Mouse (Mus musculus): ENCODE measurements at regions not wholly inside any gene's neighbourhood (a gene's known extent, or its start where the extent isn't known, plus 50 kb on each side); places are given as distances from the start of the nearest gene placed in this dataset.
"Not testable (repeated sequence)": the region's sequence is repeated elsewhere in the genome, so short reads cannot be mapped to it uniquely, and the experiment has no call there.

DNA sequence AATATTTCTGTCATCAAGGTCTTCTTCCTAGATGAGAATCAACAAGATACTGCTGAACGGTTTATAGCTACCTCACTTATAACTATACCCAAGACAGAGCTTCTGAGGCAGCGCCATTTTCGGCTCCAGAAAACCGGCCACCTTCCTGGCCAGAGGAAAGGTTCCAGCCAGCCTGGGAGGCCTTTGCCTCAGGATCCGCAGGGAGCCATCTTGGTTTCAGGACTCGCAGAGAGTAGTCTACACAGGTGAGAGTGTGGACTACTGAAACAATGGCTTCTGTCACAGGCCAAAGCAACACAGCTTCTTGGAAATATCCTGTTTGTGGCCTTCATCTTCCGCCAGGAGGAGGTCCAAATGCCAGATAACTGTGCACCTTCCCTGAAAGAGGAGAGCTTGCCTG is 447.5 kb downstream of the Kcnt2 start:
- H3K4me1 ChIP-seq (replicated peaks; ENCODE audit: control insufficient read depth, insufficient read depth, low read length), result no peaks in the 10 kb centered on the region
- H3K9me3 ChIP-seq (ENCODE audit: control insufficient read depth, low read length), result no peaks in the 10 kb centered on the region
- no peak overlapping the region for H3K4me2 ChIP-seq (ENCODE audit: low read length)
- no peak overlapping the region for H3K9ac ChIP-seq (replicated peaks; ENCODE audit: low read depth, low read length)
- H3K4me3 ChIP-seq (replicated peaks; ENCODE audit: low read length), result no peak overlapping the region
- H3K27ac ChIP-seq (ENCODE audit: low read length), result no peak overlapping the region
- no peak for ATAC-seq
- H3K36me3 ChIP-seq (ENCODE audit: control insufficient read depth, insufficient read depth), result no peaks in the 10 kb centered on the region
- H3K27me3 ChIP-seq (replicated peaks; ENCODE audit: control insufficient read depth, insufficient read depth, low read length), result no peaks in the 10 kb centered on the region
- WGBS, result 93% methylated on average over 7 of the region's 7 CpGs

GRCm38 (mm10) chr1:140730189-140730588 is 484.2 kb downstream of the Kcnt2 start:
- H3K4me1 ChIP-seq (replicated peaks; ENCODE audit: control insufficient read depth, insufficient read depth, low read length), result no peaks in the 10 kb centered on the region
- H3K9me3 ChIP-seq (ENCODE audit: control insufficient read depth, low read length), result no peaks in the 10 kb centered on the region
- H3K9ac ChIP-seq (replicated peaks; ENCODE audit: low read depth, low read length), result no peak overlapping the region
- WGBS, result 96% methylated on average over 1 of the region's 1 CpGs
- H3K27ac ChIP-seq (ENCODE audit: low read length), result no peak overlapping the region
- no peak for ATAC-seq
- H3K36me3 ChIP-seq (ENCODE audit: control insufficient read depth, insufficient read depth), result no peaks in the 10 kb centered on the region
- H3K4me2 ChIP-seq (ENCODE audit: low read length), result no peak overlapping the region
- no peak overlapping the region for H3K4me3 ChIP-seq (replicated peaks; ENCODE audit: low read length)
- H3K27me3 ChIP-seq (replicated peaks; ENCODE audit: control insufficient read depth, insufficient read depth, low read length), result no peaks in the 10 kb centered on the region

- no peaks in the 10 kb centered on the region for H3K27me3 ChIP-seq (replicated peaks; ENCODE audit: control insufficient read depth, insufficient read depth, low read length)
- no peak overlapping the region for H3K27ac ChIP-seq (ENCODE audit: low read length)
- no peak overlapping the region for H3K4me2 ChIP-seq (ENCODE audit: low read length)
- H3K4me1 ChIP-seq (replicated peaks; ENCODE audit: control insufficient read depth, insufficient read depth, low read length), result no peaks in the 10 kb centered on the region
- ATAC-seq, result no peak
- no peaks in the 10 kb centered on the region; the same call in 1 of the 2 replicates for H3K9me3 ChIP-seq (ENCODE audit: control insufficient read depth, low read length)
- no peaks in the 10 kb centered on the region for H3K36me3 ChIP-seq (ENCODE audit: control insufficient read depth, insufficient read depth)
- 74% methylated on average over 3 of the region's 3 CpGs for WGBS
- H3K4me3 ChIP-seq (replicated peaks; ENCODE audit: low read length), result no peak overlapping the region
- no peak overlapping the region for H3K9ac ChIP-seq (replicated peaks; ENCODE audit: low read depth, low read length)
Observed at GRCm38 (mm10) chr1:140739001-140739728, 493.2 kb downstream of the Kcnt2 start.

GRCm38 (mm10) chr1:140740081-140740480 is 494.1 kb downstream of the Kcnt2 start:
- Histone ChIP-seq H3K4me2 (ENCODE audit: low read length) (no peak overlapping the region), H3K27me3 (replicated peaks; ENCODE audit: control insufficient read depth, insufficient read depth, low read length) (no peaks in the 10 kb centered on the region), H3K4me3 (replicated peaks; ENCODE audit: low read length) (no peak overlapping the region), H3K9ac (replicated peaks; ENCODE audit: low read depth, low read length) (no peak overlapping the region), H3K9me3 (ENCODE audit: control insufficient read depth, low read length) (no peaks in the 10 kb centered on the region; the same call in 1 of the 2 replicates), H3K36me3 (ENCODE audit: control insufficient read depth, insufficient read depth) (no peaks in the 10 kb centered on the region), H3K4me1 (replicated peaks; ENCODE audit: control insufficient read depth, insufficient read depth, low read length) (no peaks in the 10 kb centered on the region), H3K27ac (ENCODE audit: low read length) (no peak overlapping the region)
- ATAC-seq, result no peak
- whole genome bisulfite sequencing, result 53% methylated on average over 1 of the region's 1 CpGs

- Histone ChIP-seq H3K27me3 (replicated peaks; ENCODE audit: control insufficient read depth, insufficient read depth, low read length) (no peaks in the 10 kb centered on the region), H3K9me3 (ENCODE audit: control insufficient read depth, low read length) (no peaks in the 10 kb centered on the region), H3K4me2 (ENCODE audit: low read length) (no peak overlapping the region), H3K36me3 (ENCODE audit: control insufficient read depth, insufficient read depth) (no peaks in the 10 kb centered on the region), H3K9ac (replicated peaks; ENCODE audit: low read depth, low read length) (no peak overlapping the region), H3K4me3 (replicated peaks; ENCODE audit: low read length) (no peak overlapping the region), H3K4me1 (replicated peaks; ENCODE audit: control insufficient read depth, insufficient read depth, low read length) (no peaks in the 10 kb centered on the region), H3K27ac (ENCODE audit: low read length) (no peak overlapping the region)
- peak; percentile 40; the same call in 1 of the 2 replicates for ATAC-seq
- WGBS, result under 1% methylated on average over 3 of the region's 3 CpGs
Observed at GRCm38 (mm10) chr1:140748011-140748410, 502.1 kb downstream of the Kcnt2 start.

- WGBS, result 97% methylated on average over 1 of the region's 1 CpGs
- Histone ChIP-seq H3K4me3 (replicated peaks; ENCODE audit: low read length) (no peak overlapping the region), H3K4me2 (ENCODE audit: low read length) (no peak overlapping the region), H3K27ac (ENCODE audit: low read length) (no peak overlapping the region), H3K36me3 (ENCODE audit: control insufficient read depth, insufficient read depth) (no peaks in the 10 kb centered on the region), H3K9me3 (ENCODE audit: control insufficient read depth, low read length) (no peaks in the 10 kb centered on the region), H3K4me1 (replicated peaks; ENCODE audit: control insufficient read depth, insufficient read depth, low read length) (no peaks in the 10 kb centered on the region), H3K27me3 (replicated peaks; ENCODE audit: control insufficient read depth, insufficient read depth, low read length) (no peaks in the 10 kb centered on the region), H3K9ac (replicated peaks; ENCODE audit: low read depth, low read length) (no peak overlapping the region)
- no peak for ATAC-seq
Observed at GRCm38 (mm10) chr1:140765906-140766305, 519.9 kb downstream of the Kcnt2 start.

DNA sequence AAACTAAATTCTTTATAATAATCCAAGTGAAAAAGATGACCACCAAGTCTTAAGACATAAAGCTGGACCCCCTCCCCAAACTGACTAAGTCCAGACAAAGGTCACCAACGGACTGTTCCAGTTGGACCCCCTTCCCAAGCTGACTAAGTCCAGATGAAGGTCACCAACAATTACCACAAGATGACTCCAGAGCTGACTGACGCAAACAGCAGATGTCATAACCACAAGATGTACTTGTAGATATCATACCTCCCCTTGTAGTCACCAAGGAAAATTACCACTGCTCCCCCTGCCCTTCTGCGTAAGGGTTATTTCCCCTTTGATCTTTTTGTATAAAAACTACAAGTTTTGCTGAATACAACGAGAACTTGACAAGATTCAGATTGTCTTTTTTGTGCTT is 527.8 kb downstream of the Kcnt2 start:
- not testable (repeated sequence) for H3K9ac ChIP-seq (replicated peaks; ENCODE audit: low read depth, low read length); H3K4me2 ChIP-seq (ENCODE audit: low read length); H3K9me3 ChIP-seq (ENCODE audit: control insufficient read depth, low read length); ATAC-seq; H3K4me1 ChIP-seq (replicated peaks; ENCODE audit: control insufficient read depth, insufficient read depth, low read length); H3K36me3 ChIP-seq (ENCODE audit: control insufficient read depth, insufficient read depth); H3K4me3 ChIP-seq (replicated peaks; ENCODE audit: low read length); H3K27me3 ChIP-seq (replicated peaks; ENCODE audit: control insufficient read depth, insufficient read depth, low read length); H3K27ac ChIP-seq (ENCODE audit: low read length)
- 77% methylated on average over 4 of the region's 4 CpGs for WGBS

GRCm38 (mm10) chr1:140810170-140810569 is 564.2 kb downstream of the Kcnt2 start:
- WGBS, result 83% methylated on average over 5 of the region's 5 CpGs
- H3K4me1 ChIP-seq (replicated peaks; ENCODE audit: control insufficient read depth, insufficient read depth, low read length), result no peaks in the 10 kb centered on the region
- no peak overlapping the region for H3K9ac ChIP-seq (replicated peaks; ENCODE audit: low read depth, low read length)
- no peaks in the 10 kb centered on the region for H3K9me3 ChIP-seq (ENCODE audit: control insufficient read depth, low read length)
- H3K27ac ChIP-seq (ENCODE audit: low read length), result no peak overlapping the region
- no peaks in the 10 kb centered on the region for H3K36me3 ChIP-seq (ENCODE audit: control insufficient read depth, insufficient read depth)
- no peak overlapping the region for H3K4me2 ChIP-seq (ENCODE audit: low read length)
- H3K27me3 ChIP-seq (replicated peaks; ENCODE audit: control insufficient read depth, insufficient read depth, low read length), result no peaks in the 10 kb centered on the region
- no peak for ATAC-seq
- H3K4me3 ChIP-seq (replicated peaks; ENCODE audit: low read length), result no peak overlapping the region

- Histone ChIP-seq H3K4me2 (ENCODE audit: low read length) (no peak overlapping the region), H3K4me1 (replicated peaks; ENCODE audit: control insufficient read depth, insufficient read depth, low read length) (no peaks in the 10 kb centered on the region), H3K4me3 (replicated peaks; ENCODE audit: low read length) (no peak overlapping the region), H3K27ac (ENCODE audit: low read length) (no peak overlapping the region), H3K27me3 (replicated peaks; ENCODE audit: control insufficient read depth, insufficient read depth, low read length) (no peaks in the 10 kb centered on the region), H3K9ac (replicated peaks; ENCODE audit: low read depth, low read length) (no peak overlapping the region), H3K9me3 (ENCODE audit: control insufficient read depth, low read length) (no peaks in the 10 kb centered on the region), H3K36me3 (ENCODE audit: control insufficient read depth, insufficient read depth) (no peaks in the 10 kb centered on the region)
- 63% methylated on average over 4 of the region's 4 CpGs for whole genome bisulfite sequencing
- no peak for ATAC-seq
Observed at GRCm38 (mm10) chr1:140838766-140839165, 592.8 kb downstream of the Kcnt2 start.

GRCm38 (mm10) chr1:140840579-140840978 is 594.6 kb downstream of the Kcnt2 start:
- no peak for ATAC-seq
- H3K4me1 ChIP-seq (replicated peaks; ENCODE audit: control insufficient read depth, insufficient read depth, low read length), result no peaks in the 10 kb centered on the region
- no peak overlapping the region for H3K4me2 ChIP-seq (ENCODE audit: low read length)
- no peak overlapping the region for H3K9ac ChIP-seq (replicated peaks; ENCODE audit: low read depth, low read length)
- WGBS, result 98% methylated on average over 2 of the region's 2 CpGs
- H3K36me3 ChIP-seq (ENCODE audit: control insufficient read depth, insufficient read depth), result no peaks in the 10 kb centered on the region
- H3K9me3 ChIP-seq (ENCODE audit: control insufficient read depth, low read length), result no peaks in the 10 kb centered on the region
- no peaks in the 10 kb centered on the region for H3K27me3 ChIP-seq (replicated peaks; ENCODE audit: control insufficient read depth, insufficient read depth, low read length)
- no peak overlapping the region for H3K27ac ChIP-seq (ENCODE audit: low read length)
- no peak overlapping the region for H3K4me3 ChIP-seq (replicated peaks; ENCODE audit: low read length)

Measured in forebrain, embryonic 16.5 days (tissue).